Comparison of ENCODE assay signal across 8 mouse cellular contexts in genomic region chr7:19271238-19272172, GRCm38 (mm10). TPM values are rescaled to one million over a fixed set of nuclear protein-coding genes. Genes with fewer than 3 reads are reported as not detected.
DNase-seq lines count a peak whose midpoint lies in the region; ATAC-seq and TF ChIP-seq lines count a peak whose summit lies in the region.

Vasp (minus strand) TSS chr7:19271817.

- TF ChIP-seq CTCF in MEL (IDR thresholded peaks at IDR 0.05 in 2 of 3, conservative IDR thresholded peaks at IDR 0.05 in 1 of 3; ENCODE audit: control insufficient read depth in 1 of 3, insufficient read depth in 1 of 3, low read depth in 2 of 3, low read length in 3 of 3, poor library complexity in 1 of 3, severe bottlenecking in 1 of 3) = no peak; a peak in 1 of 6 replicates
- TF ChIP-seq CTCF in lung, adult 2 months (IDR thresholded peaks at IDR 0.05; ENCODE audit: insufficient read depth, low read length) = no peak

- 0 out of 4 replicates have a peak, but pooled peaks of 1 of the 2 experiments have one; percentile 29 for TF ChIP-seq EP300 in MEL (IDR thresholded peaks at IDR 0.05; ENCODE audit: low read depth in 1 of 2, low read length in 2 of 2)

- peaks cover 1 to 21% of the 10 kb centered on the region in 2 experiments; a peak in 3 of 4 replicates for H3K4me1 ChIP-seq in MEL (ENCODE audit: control insufficient read depth in 1 of 2, insufficient read depth in 2 of 2, low read length in 2 of 2)
- peaks cover 23% of the 10 kb centered on the region for H3K4me1 ChIP-seq in forebrain, embryonic 16.5 days (replicated peaks; ENCODE audit: control insufficient read depth, insufficient read depth, low read length)
- H3K4me1 ChIP-seq in lung, adult 2 months (ENCODE audit: control insufficient read depth, insufficient read depth, low read length) = peaks cover 19% of the 10 kb centered on the region
- peaks cover 39% of the 10 kb centered on the region for H3K4me1 ChIP-seq in neural tube, embryonic 15.5 days

- ATAC-seq in forebrain, embryonic 16.5 days = peak; percentile 88
- peak; percentile 81 for ATAC-seq in neural tube, embryonic 15.5 days (ENCODE audit: low FRiP score)

- H3K4me2 ChIP-seq in forebrain, embryonic 16.5 days (ENCODE audit: low read length) = peak within 1 kb of the TSS; percentile 84
- peak within 1 kb of the TSS; percentile 96 for H3K4me2 ChIP-seq in neural tube, embryonic 15.5 days

- H3K27ac ChIP-seq in MEL (ENCODE audit: control insufficient read depth, low read depth, low read length) = peak within 1 kb of the TSS; percentile 99
- peak within 1 kb of the TSS; percentile 90 for H3K27ac ChIP-seq in forebrain, embryonic 16.5 days (ENCODE audit: low read length)
- H3K27ac ChIP-seq in neural tube, embryonic 15.5 days (replicated peaks) = peak within 1 kb of the TSS; percentile 89

- no peak for TF ChIP-seq RAD21 in MEL (IDR thresholded peaks at IDR 0.05; ENCODE audit: low read depth, low read length)

- H3K79me2 ChIP-seq in MEL (ENCODE audit: control insufficient read depth, insufficient read depth, low read length, poor library complexity) = peaks cover 40% of the 10 kb centered on the region

- DNase-seq in MEL (ENCODE audit: low read depth, low spot score) = peak; percentile 94
- DNase-seq in cerebellum, adult 18-20 months = peak; percentile 87 to 90
- DNase-seq in heart, postnatal 25 days (ENCODE audit: low spot score) = peak; percentile 75
- DNase-seq in layer of hippocampus, adult 18-20 months (ENCODE audit: low spot score in 2 of 2) = peak; percentile 78 to 89
- peak; percentile 87 for DNase-seq in lung, adult 2 months
- peak; percentile 83 for DNase-seq in testis, postnatal 14 days (ENCODE audit: low spot score)

- peaks cover 0 to 15% of the 10 kb centered on the region in 2 experiments; a peak in 2 of 4 replicates for H3K36me3 ChIP-seq in MEL (ENCODE audit: control insufficient read depth in 1 of 2, insufficient read depth in 2 of 2, low read length in 2 of 2)
- H3K36me3 ChIP-seq in forebrain, embryonic 16.5 days (ENCODE audit: control insufficient read depth, insufficient read depth) = no peaks in the 10 kb centered on the region
- H3K36me3 ChIP-seq in neural tube, embryonic 15.5 days = peaks cover 7% of the 10 kb centered on the region; the same call in 1 of the 2 replicates

- no peaks in the 10 kb centered on the region for H3K9me3 ChIP-seq in MEL (replicated peaks; ENCODE audit: insufficient read depth, low read length)
- no peaks in the 10 kb centered on the region for H3K9me3 ChIP-seq in forebrain, embryonic 16.5 days (ENCODE audit: control insufficient read depth, low read length)
- no peaks in the 10 kb centered on the region for H3K9me3 ChIP-seq in neural tube, embryonic 15.5 days (replicated peaks)

- H3K27me3 ChIP-seq in MEL (ENCODE audit: control insufficient read depth in 1 of 2, insufficient read depth in 2 of 2, low read length in 2 of 2) = no peaks in the 10 kb centered on the region
- H3K27me3 ChIP-seq in forebrain, embryonic 16.5 days (replicated peaks; ENCODE audit: control insufficient read depth, insufficient read depth, low read length) = no peaks in the 10 kb centered on the region
- H3K27me3 ChIP-seq in neural tube, embryonic 15.5 days (replicated peaks) = no peaks in the 10 kb centered on the region

- WGBS in forebrain, embryonic 16.5 days = under 1% methylated on average over 62 of the region's 62 CpGs
- under 1% methylated on average over 59 of the region's 62 CpGs for WGBS in lung, adult 2 months
- WGBS in neural tube, embryonic 15.5 days = under 1% methylated on average over 58 of the region's 62 CpGs

- TF ChIP-seq POLR2A in MEL (IDR thresholded peaks at IDR 0.05; ENCODE audit: control insufficient read depth in 1 of 2, insufficient read depth in 1 of 2, low read depth in 1 of 2, low read length in 2 of 2, poor library complexity in 1 of 2) = peak; percentile 86 to 89
- TF ChIP-seq POLR2A in lung, adult 2 months (IDR thresholded peaks at IDR 0.05; ENCODE audit: borderline replicate concordance, extremely low read depth, low read depth, low read length) = peak; percentile 75

- intact Hi-C loops in heart, postnatal 25 days (cut with DNase I) = no loop called here

- peak within 1 kb of the TSS; percentile 89 for H3K9ac ChIP-seq in MEL (ENCODE audit: control insufficient read depth, low read depth, low read length, poor library complexity, severe bottlenecking)
- peak within 1 kb of the TSS; percentile 87 for H3K9ac ChIP-seq in forebrain, embryonic 16.5 days (replicated peaks; ENCODE audit: low read depth, low read length)
- H3K9ac ChIP-seq in neural tube, embryonic 15.5 days (replicated peaks) = peak within 1 kb of the TSS; percentile 88

- peak within 1 kb of the TSS; percentile 94 to 96 for H3K4me3 ChIP-seq in MEL (ENCODE audit: control insufficient read depth in 1 of 2, insufficient read depth in 1 of 2, low read depth in 2 of 2, low read length in 2 of 2)
- peak within 1 kb of the TSS; percentile 96 for H3K4me3 ChIP-seq in forebrain, embryonic 16.5 days (replicated peaks; ENCODE audit: low read length)
- peak within 1 kb of the TSS; percentile 90 for H3K4me3 ChIP-seq in lung, adult 2 months (replicated peaks; ENCODE audit: extremely low read depth, low read depth, low read length)
- H3K4me3 ChIP-seq in neural tube, embryonic 15.5 days (replicated peaks) = peak within 1 kb of the TSS; percentile 96

TF ChIP-seq in MEL, 35 proteins besides CTCF, POLR2A, EP300 and RAD21 (continues in another document):
- TF ChIP-seq ZMIZ1 (IDR thresholded peaks at IDR 0.05; ENCODE audit: low read depth, low read length) (peak; percentile 62; the same call in 1 of the 2 replicates), ZC3H11A (IDR thresholded peaks at IDR 0.05; ENCODE audit: low read depth, low read length) (no peak), ELF1 (IDR thresholded peaks at IDR 0.05; ENCODE audit: low read depth, low read length) (peak; percentile 81), HCFC1 (IDR thresholded peaks at IDR 0.05; ENCODE audit: low read depth, low read length) (peak; percentile 84), CHD2 (IDR thresholded peaks at IDR 0.05; ENCODE audit: low read length) (no peak; the same call in 1 of the 2 replicates), MYB (IDR thresholded peaks at IDR 0.05; ENCODE audit: low read depth, low read length) (no peak), SMC3 (IDR thresholded peaks at IDR 0.05; ENCODE audit: low read depth, low read length) (no peak), MAZ (IDR thresholded peaks at IDR 0.05; ENCODE audit: low read depth, low read length) (peak; percentile 13; the same call in 1 of the 2 replicates), E2F4 (IDR thresholded peaks at IDR 0.05; ENCODE audit: borderline replicate concordance, low read depth, low read length) (no peak), NELFE (IDR thresholded peaks at IDR 0.05; ENCODE audit: low read depth, low read length) (peak; percentile 73), TBP (IDR thresholded peaks at IDR 0.05; ENCODE audit: low read depth, low read length) (peak; percentile 94), POLR2AphosphoS2 (IDR thresholded peaks at IDR 0.05; ENCODE audit: low read length) (peak; percentile 85), USF2 (IDR thresholded peaks at IDR 0.05; ENCODE audit: borderline replicate concordance in 1 of 2, insufficient read depth in 1 of 2, low read depth in 1 of 2, low read length in 2 of 2) (no peak), MXI1 (IDR thresholded peaks at IDR 0.05; ENCODE audit: low read depth, low read length) (peak; percentile 74), MAX (IDR thresholded peaks at IDR 0.05; ENCODE audit: low read length) (no peak; the same call in none of the 2 replicates), MAFK (IDR thresholded peaks at IDR 0.05; ENCODE audit: borderline replicate concordance, low read depth, low read length) (no peak), ETS1 (IDR thresholded peaks at IDR 0.05; ENCODE audit: low read depth, low read length) (peak; percentile 52), RCOR1 (IDR thresholded peaks at IDR 0.05; ENCODE audit: low read depth, low read length) (no peak), TCF12 (IDR thresholded peaks at IDR 0.05; ENCODE audit: low read depth, low read length) (peak; percentile 54; the same call in 1 of the 2 replicates), ZNF384 (IDR thresholded peaks at IDR 0.05; ENCODE audit: low read depth, low read length) (no peak), MEF2A (IDR thresholded peaks at IDR 0.05; ENCODE audit: extremely low read depth, insufficient replicate concordance, low read depth, low read length, poor library complexity, severe bottlenecking) (no peak), JUND (IDR thresholded peaks at IDR 0.05; ENCODE audit: low read depth, low read length) (no peak), ZKSCAN1 (IDR thresholded peaks at IDR 0.05; ENCODE audit: low read depth, low read length) (no peak), GABPA (IDR thresholded peaks at IDR 0.05; ENCODE audit: low read depth, low read length) (no peak), UBTF (IDR thresholded peaks at IDR 0.05; ENCODE audit: borderline replicate concordance, insufficient read depth, low read depth, low read length) (peak; percentile 75; the same call in 1 of the 2 replicates), MYC (IDR thresholded peaks at IDR 0.05; ENCODE audit: low read depth, low read length) (peak; percentile 60), CHD1 (IDR thresholded peaks at IDR 0.05; ENCODE audit: low read depth, low read length) (no peak; the same call in 1 of the 2 replicates), SIN3A (IDR thresholded peaks at IDR 0.05; ENCODE audit: low read length) (peak; percentile 92), BHLHE40 (IDR thresholded peaks at IDR 0.05; ENCODE audit: borderline replicate concordance, low read depth, low read length) (no peak), GATA1 (IDR thresholded peaks at IDR 0.05; ENCODE audit: low read depth, low read length) (no peak), POLR2AphosphoS5 (IDR thresholded peaks at IDR 0.05; ENCODE audit: borderline replicate concordance, low read depth, low read length) (no peak), KAT2A (conservative IDR thresholded peaks at IDR 0.05; ENCODE audit: low read depth, low read length) (peak; percentile 59; the same call in 1 of the 2 replicates), NRF1 (IDR thresholded peaks at IDR 0.05; ENCODE audit: insufficient read depth, low read depth, low read length, poor library complexity, severe bottlenecking) (no peak)

RNA-seq across cellular contexts. Expression of gene Vasp, which starts in this region (rescaled TPM):
- total RNA-seq in MEL (2012; rRNA removed) = 121 and 130 TPM in 2 replicates
- 100 to 1,000 TPM in 1 of 2 experiments, not detected in 1; 185 TPM for polyA plus RNA-seq in MEL (2012; ENCODE audit: insufficient read depth in 1 of 2, insufficient read length in 2 of 2, low read depth in 1 of 2, low replicate concordance in 2 of 2, missing spikeins in 1 of 2)
- polyA plus RNA-seq in forebrain, embryonic 16.5 days (2015; fragmentation: Nextera tagmentation; extraction: Ambion mirVana) = 38.0 and 40.3 TPM in 2 replicates
- 10 to 100 TPM; 35.7 to 39.4 TPM for total RNA-seq in heart, postnatal 25 days (2021)
- total RNA-seq in layer of hippocampus, adult 18-20 months (2021) = 10 to 100 TPM; 14.2 to 17.0 TPM
- polyA plus RNA-seq in lung, adult 2 months (2012; rRNA removed) = 194 TPM in 2 replicates
- 40.9 and 55.5 TPM in 2 replicates for polyA plus RNA-seq in neural tube, embryonic 15.5 days (2015; fragmentation: Nextera tagmentation; extraction: Ambion mirVana)

Comparison
In these comparisons a context has a peak if more than half of its experiments do, and no peak if none do; other contexts are left out.
1. Peak in every context shown above with its lines: DNase-seq, ATAC-seq, H3K4me3 ChIP-seq and H3K27ac ChIP-seq.